Mouse (Mus musculus) regulatory T cell (primary cell): ENCODE data around the gene Cmah.

Source experiments
- in situ Hi-C: fragments of 300-600 bp; cut with MboI, MseI; formaldehyde crosslinking; loops from one replicate; pipeline ENCODE4 v1.15.1; 2025; ENCODE audit warnings: high pct_unique_total_duplicates

Cmah gene

GRCm38 (mm10) chr13:24327201-24327600 lies at the start of gene Cmah:
Cmah (plus strand) TSS chr13:24327404.
- in situ Hi-C loops, result no loop called here

- in situ Hi-C loops, result no loop called here
These were observed 47.8 kb upstream of the Cmah start for GRCm38 (mm10) chr13:24279407-24279761.

- in situ Hi-C loops, result no loop called here
These were observed 47.3 kb upstream of the Cmah start for GRCm38 (mm10) chr13:24279762-24280438.

GRCm38 (mm10) chr13:24280439-24281431 lies 46.5 kb upstream of the Cmah start, which contains the start of gene Carmil1:
Carmil1 (minus strand) TSS chr13:24280795.
- in situ Hi-C loops, result no loop called here

- in situ Hi-C loops, result no loop called here
These were observed 39.8 kb upstream of the Cmah start for GRCm38 (mm10) chr13:24287381-24287780.

- in situ Hi-C loops, result loop anchor here (5.0 to 10.0 kb wide), 2 partner anchors 205 to 462 kb away; partner anchors contain the start of gene Slc17a3
These were observed 30.0 kb upstream of the Cmah start for GRCm38 (mm10) chr13:24297252-24297651.

GRCm38 (mm10) chr13:24305486-24305885 lies 21.7 kb upstream of the Cmah start:
- in situ Hi-C loops, result no loop called here

- in situ Hi-C loops, result no loop called here
These were observed 21.0 kb upstream of the Cmah start for GRCm38 (mm10) chr13:24306248-24306647.

GRCm38 (mm10) chr13:24311011-24311940 lies 15.9 kb upstream of the Cmah start:
- in situ Hi-C loops, result no loop called here

GRCm38 (mm10) chr13:24316563-24316962 lies 10.6 kb upstream of the Cmah start:
- in situ Hi-C loops, result no loop called here

- in situ Hi-C loops, result no loop called here
These were observed 8.6 kb upstream of the Cmah start for GRCm38 (mm10) chr13:24318618-24319017.

GRCm38 (mm10) chr13:24321313-24321712 lies 5.9 kb upstream of the Cmah start:
- in situ Hi-C loops, result no loop called here

GRCm38 (mm10) chr13:24328036-24328817 lies 1.0 kb downstream of the Cmah start:
- in situ Hi-C loops, result no loop called here

GRCm38 (mm10) chr13:24330128-24330527 lies 2.9 kb downstream of the Cmah start:
- in situ Hi-C loops, result loop anchor here (10.0 kb wide), 1 partner anchor 265 kb away; no protein-coding TSS in a partner anchor

GRCm38 (mm10) chr13:24330836-24331523 lies 3.8 kb downstream of the Cmah start:
- in situ Hi-C loops, result loop anchor here (10.0 kb wide), 1 partner anchor 264 kb away; no protein-coding TSS in a partner anchor

- in situ Hi-C loops, result loop anchor here (10.0 kb wide), 1 partner anchor 262 kb away; no protein-coding TSS in a partner anchor
These were observed 5.3 kb downstream of the Cmah start for GRCm38 (mm10) chr13:24332537-24332936.

- in situ Hi-C loops, result loop anchor here (10.0 kb wide), 1 partner anchor 258 kb away; no protein-coding TSS in a partner anchor
These were observed 9.6 kb downstream of the Cmah start for GRCm38 (mm10) chr13:24336818-24337217.

- in situ Hi-C loops, result loop anchor here (10.0 kb wide), 1 partner anchor 257 kb away; no protein-coding TSS in a partner anchor
These were observed 10.7 kb downstream of the Cmah start for GRCm38 (mm10) chr13:24337874-24338273.

- in situ Hi-C loops, result loop anchor here (10.0 kb wide), 1 partner anchor 256 kb away; no protein-coding TSS in a partner anchor
These were observed 11.2 kb downstream of the Cmah start for GRCm38 (mm10) chr13:24338343-24338861.
